Mouse (Mus musculus): ENCODE measurements around the gene Axl. TPM values are rescaled to one million over a fixed set of nuclear protein-coding genes. Genes with fewer than 3 reads are reported as not detected.
A peak's percentile ranks its signal among the peaks of the same experiment; 100 is the strongest.
"Not testable (repeated sequence)": the region's sequence is repeated elsewhere in the genome, so short reads cannot be mapped to it uniquely, and the experiment has no call there.

Gene Axl
- polyA plus RNA-seq, 2 experiments = 80.2 to 132 TPM

GRCm38 (mm10) chr7:25729862-25730261 is 58.6 kb downstream of the Axl start:
- no peak for DNase-seq (ENCODE audit: low spot score)
- no peak for ATAC-seq (ENCODE audit: low FRiP score, low read depth)
- no peak overlapping the region for H3K4me2 ChIP-seq (replicated peaks; ENCODE audit: low read depth, low read length, severe bottlenecking)
- H3K9me3 ChIP-seq (ENCODE audit: control insufficient read depth, low read length) = no peaks in the 10 kb centered on the region
- no peak overlapping the region for H3K9ac ChIP-seq (ENCODE audit: low read depth, low read length, severe bottlenecking)
- no peak for TF ChIP-seq POLR2A (IDR thresholded peaks at IDR 0.05; ENCODE audit: borderline replicate concordance, extremely low read depth, insufficient read depth, insufficient read length)
- H3K27ac ChIP-seq (replicated peaks; ENCODE audit: low read depth, low read length) = no peak overlapping the region
- no peak overlapping the region for H3K4me3 ChIP-seq (replicated peaks; ENCODE audit: low read length)
- no peaks in the 10 kb centered on the region for H3K4me1 ChIP-seq (ENCODE audit: control insufficient read depth, insufficient read depth, low read length)
- no peaks in the 10 kb centered on the region for H3K27me3 ChIP-seq (ENCODE audit: control insufficient read depth, insufficient read depth, low read length)
- 91% methylated on average over 2 of the region's 2 CpGs for WGBS
- peaks cover 98% of the 10 kb centered on the region for H3K36me3 ChIP-seq (ENCODE audit: control insufficient read depth, insufficient read depth, low read length)

GRCm38 (mm10) chr7:25729396-25729795 is 59.1 kb downstream of the Axl start:
- 48% methylated on average over 2 of the region's 2 CpGs for WGBS
- no peaks in the 10 kb centered on the region for H3K9me3 ChIP-seq (ENCODE audit: control insufficient read depth, low read length)
- no peak overlapping the region for H3K4me3 ChIP-seq (replicated peaks; ENCODE audit: low read length)
- ATAC-seq (ENCODE audit: low FRiP score, low read depth) (peak; percentile 56; the same call in 1 of the 2 replicates), DNase-seq (ENCODE audit: low spot score) (no peak)
- H3K27me3 ChIP-seq (ENCODE audit: control insufficient read depth, insufficient read depth, low read length) = no peaks in the 10 kb centered on the region
- H3K9ac ChIP-seq (ENCODE audit: low read depth, low read length, severe bottlenecking) = no peak overlapping the region
- H3K27ac ChIP-seq (replicated peaks; ENCODE audit: low read depth, low read length) = no peak overlapping the region
- H3K36me3 ChIP-seq (ENCODE audit: control insufficient read depth, insufficient read depth, low read length) = peaks cover 98% of the 10 kb centered on the region
- no peaks in the 10 kb centered on the region for H3K4me1 ChIP-seq (ENCODE audit: control insufficient read depth, insufficient read depth, low read length)
- no peak overlapping the region for H3K4me2 ChIP-seq (replicated peaks; ENCODE audit: low read depth, low read length, severe bottlenecking)
- TF ChIP-seq POLR2A (IDR thresholded peaks at IDR 0.05; ENCODE audit: borderline replicate concordance, extremely low read depth, insufficient read depth, insufficient read length) = no peak

- no peaks in the 10 kb centered on the region for H3K4me1 ChIP-seq (ENCODE audit: control insufficient read depth, insufficient read depth, low read length)
- DNase-seq (ENCODE audit: low spot score) (no peak), ATAC-seq (ENCODE audit: low FRiP score, low read depth) (no peak)
- H3K27me3 ChIP-seq (ENCODE audit: control insufficient read depth, insufficient read depth, low read length) = no peaks in the 10 kb centered on the region
- H3K4me3 ChIP-seq (replicated peaks; ENCODE audit: low read length) = no peak overlapping the region
- H3K27ac ChIP-seq (replicated peaks; ENCODE audit: low read depth, low read length) = no peak overlapping the region
- H3K9me3 ChIP-seq (ENCODE audit: control insufficient read depth, low read length) = no peaks in the 10 kb centered on the region
- H3K4me2 ChIP-seq (replicated peaks; ENCODE audit: low read depth, low read length, severe bottlenecking) = no peak overlapping the region
- WGBS = 92% methylated on average over 5 of the region's 5 CpGs
- no peak for TF ChIP-seq POLR2A (IDR thresholded peaks at IDR 0.05; ENCODE audit: borderline replicate concordance, extremely low read depth, insufficient read depth, insufficient read length)
- H3K36me3 ChIP-seq (ENCODE audit: control insufficient read depth, insufficient read depth, low read length) = peaks cover 98% of the 10 kb centered on the region
- no peak overlapping the region for H3K9ac ChIP-seq (ENCODE audit: low read depth, low read length, severe bottlenecking)
Measured at GRCm38 (mm10) chr7:25727800-25728199, 60.7 kb downstream of the Axl start.

- peaks cover 97% of the 10 kb centered on the region for H3K36me3 ChIP-seq (ENCODE audit: control insufficient read depth, insufficient read depth, low read length)
- H3K9ac ChIP-seq (ENCODE audit: low read depth, low read length, severe bottlenecking) = no peak overlapping the region
Measured at GRCm38 (mm10) chr7:25725886-25726285, 62.6 kb downstream of the Axl start.

GRCm38 (mm10) chr7:25721776-25722175 is 66.7 kb downstream of the Axl start:
- ATAC-seq (ENCODE audit: low FRiP score, low read depth) = not testable (repeated sequence)
- peaks cover 13% of the 10 kb centered on the region for H3K4me1 ChIP-seq (ENCODE audit: control insufficient read depth, insufficient read depth, low read length)

More at GRCm38 (mm10) chr7:25725886-25726285, 62.6 kb downstream of the Axl start:
- H3K9me3 ChIP-seq (ENCODE audit: control insufficient read depth, low read length) = no peaks in the 10 kb centered on the region
- TF ChIP-seq POLR2A (IDR thresholded peaks at IDR 0.05; ENCODE audit: borderline replicate concordance, extremely low read depth, insufficient read depth, insufficient read length) = no peak
- 89% methylated on average over 19 of the region's 19 CpGs for WGBS
- ATAC-seq (ENCODE audit: low FRiP score, low read depth) (no peak), DNase-seq (ENCODE audit: low spot score) (no peak)
- H3K27me3 ChIP-seq (ENCODE audit: control insufficient read depth, insufficient read depth, low read length) = no peaks in the 10 kb centered on the region
- H3K4me1 ChIP-seq (ENCODE audit: control insufficient read depth, insufficient read depth, low read length) = no peaks in the 10 kb centered on the region
- H3K4me3 ChIP-seq (replicated peaks; ENCODE audit: low read length) = no peak overlapping the region
- H3K27ac ChIP-seq (replicated peaks; ENCODE audit: low read depth, low read length) = no peak overlapping the region
- H3K4me2 ChIP-seq (replicated peaks; ENCODE audit: low read depth, low read length, severe bottlenecking) = no peak overlapping the region

GRCm38 (mm10) chr7:25720760-25721159 is 67.7 kb downstream of the Axl start:
- no peak overlapping the region for H3K4me2 ChIP-seq (replicated peaks; ENCODE audit: low read depth, low read length, severe bottlenecking)
- H3K27ac ChIP-seq (replicated peaks; ENCODE audit: low read depth, low read length) = no peak overlapping the region
- WGBS = 89% methylated on average over 5 of the region's 5 CpGs
- DNase-seq (ENCODE audit: low spot score) (no peak), ATAC-seq (ENCODE audit: low FRiP score, low read depth) (no peak)
- TF ChIP-seq POLR2A (IDR thresholded peaks at IDR 0.05; ENCODE audit: borderline replicate concordance, extremely low read depth, insufficient read depth, insufficient read length) = no peak
- peaks cover 63% of the 10 kb centered on the region for H3K36me3 ChIP-seq (ENCODE audit: control insufficient read depth, insufficient read depth, low read length)
- H3K9me3 ChIP-seq (ENCODE audit: control insufficient read depth, low read length) = no peaks in the 10 kb centered on the region
- H3K4me3 ChIP-seq (replicated peaks; ENCODE audit: low read length) = no peak overlapping the region
- H3K27me3 ChIP-seq (ENCODE audit: control insufficient read depth, insufficient read depth, low read length) = no peaks in the 10 kb centered on the region
- peaks cover 13% of the 10 kb centered on the region for H3K4me1 ChIP-seq (ENCODE audit: control insufficient read depth, insufficient read depth, low read length)
- no peak overlapping the region for H3K9ac ChIP-seq (ENCODE audit: low read depth, low read length, severe bottlenecking)

More at GRCm38 (mm10) chr7:25721776-25722175, 66.7 kb downstream of the Axl start:
- H3K4me2 ChIP-seq (replicated peaks; ENCODE audit: low read depth, low read length, severe bottlenecking); H3K9me3 ChIP-seq (ENCODE audit: control insufficient read depth, low read length); H3K27ac ChIP-seq (replicated peaks; ENCODE audit: low read depth, low read length); H3K4me3 ChIP-seq (replicated peaks; ENCODE audit: low read length); H3K9ac ChIP-seq (ENCODE audit: low read depth, low read length, severe bottlenecking); DNase-seq (ENCODE audit: low spot score); H3K27me3 ChIP-seq (ENCODE audit: control insufficient read depth, insufficient read depth, low read length): not testable (repeated sequence)
- H3K36me3 ChIP-seq (ENCODE audit: control insufficient read depth, insufficient read depth, low read length) = peaks cover 63% of the 10 kb centered on the region

All from limb, embryonic 14.5 days (tissue).